Mouse (Mus musculus) kidney, adult 8-10 months (tissue): ENCODE measurements around the gene Sav1.
A peak's percentile ranks its signal among the peaks of the same experiment; 100 is the strongest.

Experiments used
- DNase-seq, 2 experiments: peaks; one replicate each; pipeline ENCODE4 v3.0.0; 2022

Gene Sav1

DNA sequence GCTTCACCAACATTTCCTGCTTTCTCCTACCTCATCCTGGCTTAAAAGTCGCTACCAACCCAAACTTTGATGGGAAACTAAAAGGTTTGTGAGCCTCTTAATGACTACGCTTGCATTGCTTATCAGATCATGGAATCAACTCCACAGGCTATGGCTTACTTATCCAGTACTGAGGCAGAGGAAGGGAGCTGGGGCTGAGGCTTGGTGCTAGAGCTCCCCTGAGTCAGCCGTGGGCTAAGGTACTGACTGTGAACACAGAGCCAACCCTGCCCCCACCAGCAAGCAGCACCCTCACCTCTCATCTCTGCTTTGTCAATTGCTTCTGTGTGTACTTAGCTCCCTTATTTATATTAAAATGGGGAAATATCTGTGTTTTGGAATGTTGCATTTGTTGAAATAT is 39.3 kb downstream of the Sav1 start:
- no peak for DNase-seq

DNA sequence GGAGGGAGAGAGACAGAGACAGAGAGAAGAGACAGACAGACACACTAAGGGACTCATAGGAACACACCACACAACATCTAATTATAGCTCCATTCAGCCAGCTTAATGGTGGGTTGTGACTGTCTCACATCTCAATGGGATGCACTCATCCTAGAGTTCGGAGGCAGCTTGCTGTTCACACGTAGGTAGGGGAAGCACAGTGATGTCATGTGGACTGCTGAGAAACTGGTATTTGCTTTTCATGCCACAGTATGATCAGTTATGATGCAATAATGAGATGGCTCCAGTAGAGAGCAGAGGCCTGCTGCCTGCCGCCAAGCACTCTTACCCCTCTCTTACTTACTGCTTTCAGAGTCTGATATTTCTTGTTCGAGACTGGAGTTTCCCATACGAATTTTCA is 40.9 kb downstream of the Sav1 start:
- DNase-seq: no peak

DNA sequence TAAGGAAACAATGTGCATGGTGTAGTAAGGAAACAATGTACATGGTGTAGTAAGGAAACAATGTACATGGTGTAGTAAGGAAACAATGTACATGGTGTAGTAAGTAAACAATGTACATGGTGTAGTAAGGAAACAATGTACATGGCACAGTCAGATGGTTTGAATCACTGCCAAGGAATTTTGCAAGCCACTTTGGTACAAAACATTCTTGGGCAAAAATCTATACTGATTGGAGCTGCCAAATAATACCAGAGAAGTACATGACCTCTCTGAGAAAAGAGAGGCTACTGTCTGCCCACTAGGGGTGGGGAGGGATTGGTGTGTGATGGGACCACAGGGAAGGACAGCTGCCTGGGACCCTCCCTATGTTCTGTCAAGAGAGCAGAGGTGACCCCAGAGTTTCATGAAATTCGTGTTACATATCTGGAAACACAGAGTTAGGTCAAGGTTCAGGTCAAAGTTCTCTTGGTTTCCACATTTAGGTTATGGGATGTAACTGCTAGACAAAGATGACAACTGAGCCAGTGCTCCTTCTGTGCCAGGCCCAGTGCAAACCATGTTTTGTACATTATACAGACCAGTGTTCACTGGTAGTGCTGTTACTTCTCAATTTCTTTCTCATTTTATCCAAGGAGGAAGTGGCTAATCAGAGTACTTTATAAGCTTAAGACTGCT is 45.0 kb downstream of the Sav1 start:
- DNase-seq: no peak

DNA sequence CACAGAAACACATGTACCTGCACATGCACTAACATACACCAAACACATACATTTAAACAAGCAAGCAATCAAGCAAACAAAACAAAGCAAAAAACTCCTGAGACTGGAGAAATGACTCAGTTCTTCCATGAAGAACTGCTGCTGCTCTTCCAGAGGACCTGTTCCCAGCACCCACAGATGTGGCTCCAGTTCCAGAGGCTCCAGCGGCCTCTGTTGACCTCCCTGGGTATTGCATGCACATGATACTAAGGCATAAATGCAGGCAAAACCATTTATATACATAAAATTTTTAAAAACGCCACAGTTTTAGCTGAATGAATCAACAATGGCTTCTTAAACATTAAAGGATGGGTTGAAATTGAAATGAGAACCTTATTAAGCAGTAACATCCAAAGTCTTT is 47.5 kb downstream of the Sav1 start:
- no peak for DNase-seq

DNA sequence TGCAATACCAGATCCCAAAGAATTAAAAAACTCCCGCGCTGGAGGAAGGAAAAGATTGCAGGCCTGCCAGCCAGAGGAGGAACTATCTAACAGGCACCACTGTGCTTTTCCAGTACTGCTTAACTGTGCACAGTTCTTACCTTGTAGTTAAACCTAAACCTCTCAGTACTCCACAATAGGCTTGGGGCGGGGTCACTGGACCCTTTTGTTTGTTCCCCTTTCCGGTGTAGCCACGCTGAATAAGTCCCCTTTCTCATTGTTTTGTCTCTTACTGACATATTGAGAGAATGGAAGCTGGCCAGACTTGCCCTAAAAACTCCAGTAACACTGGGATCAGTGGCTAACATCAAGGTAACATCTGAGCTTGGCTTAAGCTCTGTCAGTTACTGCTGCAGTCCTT is 49.1 kb downstream of the Sav1 start:
- DNase-seq: no peak

DNA sequence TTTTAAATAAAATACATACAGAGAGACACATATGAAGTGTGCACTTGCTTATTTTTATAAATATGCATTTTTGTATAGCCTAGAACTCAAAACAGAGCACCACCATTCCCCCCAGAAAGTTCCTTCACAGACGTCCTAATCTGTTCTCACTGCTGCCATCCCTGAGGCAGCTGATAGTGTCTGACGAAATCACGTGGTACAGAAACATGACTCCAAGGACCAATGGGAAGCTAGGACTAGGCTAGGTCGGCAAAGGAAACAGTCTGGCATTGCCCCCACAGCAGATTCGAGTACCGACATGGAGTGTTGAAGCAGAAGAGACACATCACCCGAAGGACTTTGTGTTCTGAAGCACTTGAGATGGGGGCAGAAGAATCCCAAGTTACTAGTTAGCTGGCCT is 60.1 kb downstream of the Sav1 start:
- DNase-seq: no peak

DNA sequence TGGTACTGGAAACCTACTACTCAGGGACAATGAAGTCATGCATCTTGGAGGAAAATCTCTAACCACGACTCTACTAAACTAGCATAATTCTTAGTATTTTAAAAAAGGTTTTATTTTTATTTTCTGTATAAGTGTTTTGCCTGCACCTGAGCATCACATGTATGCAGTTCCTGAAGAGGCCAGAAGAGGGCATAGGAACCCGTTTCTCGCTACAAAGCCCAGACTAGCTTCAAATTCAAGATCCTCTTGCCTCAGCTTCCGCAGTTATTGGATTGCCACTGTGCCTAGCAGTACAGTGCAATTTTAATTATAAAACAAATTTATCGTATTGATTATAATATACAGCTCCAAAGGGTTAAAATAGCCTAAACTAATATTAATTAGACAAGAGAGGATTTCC is 62.8 kb downstream of the Sav1 start:
- peak in 1 of 2 experiments; percentile 32 for DNase-seq

DNA sequence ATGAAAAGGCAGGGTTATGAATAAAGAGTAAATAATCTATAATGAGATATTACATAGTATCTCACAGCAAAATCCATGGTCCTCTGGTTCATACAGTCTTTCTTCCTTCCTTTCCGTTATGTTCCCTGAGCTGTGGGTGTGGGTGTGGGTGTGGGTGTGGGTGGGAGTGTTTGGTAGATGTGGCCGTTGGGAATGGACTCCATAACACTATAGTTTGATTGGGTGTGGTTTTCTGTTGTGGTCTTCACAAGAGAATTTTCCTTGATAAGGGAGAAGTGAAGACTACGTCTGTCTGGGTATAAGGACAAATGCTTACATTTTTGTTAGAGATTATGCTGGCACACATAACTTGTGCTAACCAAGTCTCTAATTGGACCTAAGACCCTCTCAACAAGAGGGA is 63.2 kb downstream of the Sav1 start:
- DNase-seq: no peak

DNA sequence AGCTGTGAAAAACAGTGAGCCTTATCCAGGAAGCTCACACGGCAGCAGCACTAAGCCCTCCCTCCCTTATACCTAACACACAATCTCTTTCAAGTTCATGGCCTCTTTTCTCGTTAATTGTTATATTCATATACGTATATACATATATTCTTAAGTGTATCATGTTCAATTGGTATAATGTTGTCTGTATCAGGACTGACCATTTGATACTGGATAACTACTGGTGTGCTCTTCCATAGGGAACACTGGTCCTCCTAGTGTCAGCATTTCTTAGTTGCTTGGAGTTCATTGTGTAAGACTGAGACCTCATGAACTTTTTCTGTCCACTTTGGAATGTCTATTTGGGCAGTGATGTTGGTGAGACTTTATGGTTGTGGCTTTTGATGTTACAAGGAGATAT is 63.7 kb downstream of the Sav1 start:
- DNase-seq: no peak

DNA sequence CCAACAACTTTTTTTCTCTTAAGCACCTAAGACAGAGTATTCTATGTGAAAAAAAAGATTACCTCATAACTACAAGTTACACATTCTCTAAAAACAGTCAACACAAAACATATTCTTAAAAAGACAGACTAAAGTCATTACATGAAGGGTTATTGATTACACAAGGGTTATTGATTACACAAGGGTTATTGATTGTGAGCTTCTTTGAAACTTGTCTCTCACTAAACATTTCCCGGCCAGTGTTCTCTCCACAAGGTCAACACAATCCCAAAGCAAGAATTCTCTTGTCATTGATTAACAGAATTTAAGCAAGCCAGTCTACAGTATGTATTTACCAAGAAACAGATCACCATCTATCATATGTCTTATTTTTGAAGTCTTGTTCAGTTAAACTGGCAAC is 64.7 kb downstream of the Sav1 start:
- DNase-seq: no peak

DNA sequence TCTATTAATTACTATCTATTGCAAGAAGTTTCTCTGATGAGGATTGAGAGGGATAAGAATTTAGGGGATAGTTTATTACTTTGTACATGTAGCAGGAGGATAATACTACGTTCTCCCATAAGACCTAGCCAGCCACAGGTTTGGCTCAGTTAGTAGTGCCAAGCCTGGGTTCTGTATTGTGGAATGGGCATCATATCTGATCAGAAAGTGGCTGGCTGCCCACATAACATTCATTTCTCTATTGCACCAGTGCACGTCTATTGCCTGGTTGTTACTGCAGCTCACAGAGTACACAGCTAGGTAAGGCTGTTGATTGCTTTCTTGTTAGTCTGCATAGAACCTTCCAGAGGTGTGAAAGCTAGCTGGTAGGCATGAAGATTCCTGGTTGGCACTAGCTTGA is 68.9 kb downstream of the Sav1 start:
- no peak for DNase-seq
